Mouse (Mus musculus): Measurements from ENCODE around the gene Fam169a.

- TF ChIP-seq POLR2A (IDR thresholded peaks at IDR 0.05; ENCODE audit: insufficient read depth, low read depth, low read length): no peak
- TF ChIP-seq CTCF (IDR thresholded peaks at IDR 0.05; ENCODE audit: insufficient read depth, low read depth, low read length): no peak
Observed at GRCm38 (mm10) chr13:97060331-97060730, 6.8 kb upstream of the Fam169a start.
